Mouse (Mus musculus): ENCODE results near the gene Chsy1. TPM values are rescaled to one million over a fixed set of nuclear protein-coding genes. Genes with fewer than 3 reads are reported as not detected.

Gene Chsy1
- total RNA-seq, 2 experiments from 2014 or later = 19.7 to 20.1 TPM

DNA sequence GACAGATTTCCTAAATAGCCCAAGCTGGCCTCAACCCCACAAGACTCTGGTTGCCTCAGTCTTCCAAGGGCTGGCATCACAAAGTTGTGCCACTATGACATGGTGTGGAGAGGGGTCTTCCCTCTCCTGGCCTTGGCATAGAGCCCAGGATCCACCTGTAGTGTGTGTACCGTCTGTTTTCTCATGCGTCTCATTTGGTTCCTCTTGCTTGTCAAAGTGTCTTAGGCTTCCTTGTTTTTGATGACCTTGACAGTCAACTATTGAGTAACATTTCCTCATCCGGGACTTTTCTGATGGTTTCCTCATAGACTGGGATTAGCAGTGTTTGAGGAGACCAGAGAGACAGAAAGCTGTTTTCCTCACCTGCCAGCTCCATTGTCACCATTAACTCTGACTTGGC lies 30.8 kb downstream of the Chsy1 start:
- DNase-seq = no peak

DNA sequence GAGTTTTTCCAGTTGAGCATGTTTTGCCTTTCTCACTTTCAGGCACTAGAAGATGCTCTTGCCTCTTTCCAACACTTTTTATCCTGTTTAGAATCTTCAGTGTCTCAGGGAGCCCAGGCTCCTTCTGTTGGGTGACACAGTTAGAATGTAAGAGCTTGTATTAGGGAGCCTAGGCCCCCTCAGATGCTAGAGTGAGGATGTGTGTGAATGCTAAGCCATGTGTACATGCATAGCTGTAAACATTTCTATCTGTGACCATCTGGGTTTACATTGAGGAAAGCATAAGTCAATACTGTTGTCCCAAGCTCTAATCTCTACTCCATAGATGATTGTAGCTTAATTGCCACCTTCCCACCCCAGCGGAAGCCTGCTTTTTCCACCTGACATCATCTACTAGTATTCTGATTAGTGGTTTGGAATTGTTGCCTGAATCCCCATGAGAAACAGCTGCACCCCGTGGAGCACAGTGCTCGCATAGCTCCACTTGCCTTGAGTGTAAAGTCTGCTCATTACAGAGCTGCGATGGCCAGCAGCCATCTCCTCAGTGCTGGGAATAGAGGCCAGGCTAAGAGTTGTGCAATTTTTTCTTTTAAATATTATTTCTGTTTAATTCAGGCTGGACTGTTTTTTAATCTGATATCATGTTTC lies 31.7 kb downstream of the Chsy1 start:
- DNase-seq = no peak

DNA sequence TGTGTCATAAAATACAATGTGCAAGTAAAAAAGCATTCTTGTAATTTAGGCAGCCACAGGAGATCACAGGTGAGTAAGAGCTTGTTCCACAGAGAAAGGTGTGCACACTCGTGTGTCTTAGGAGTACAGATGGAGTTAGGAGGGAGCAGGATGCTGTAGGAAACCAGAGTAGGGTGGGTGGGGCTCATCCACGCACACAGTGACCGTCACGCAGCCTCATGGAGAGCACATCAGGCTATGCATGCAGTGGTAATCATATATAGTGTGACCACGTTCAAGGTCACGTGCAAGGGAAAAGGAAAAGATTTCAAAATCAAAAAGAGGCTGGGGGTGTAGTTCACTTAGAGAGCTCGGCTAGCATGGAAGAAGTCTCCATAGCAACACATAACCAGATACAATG lies 33.2 kb downstream of the Chsy1 start:
- DNase-seq = no peak

GRCm38 (mm10) chr7:66144543-66144942 lies 35.2 kb downstream of the Chsy1 start:
- DNase-seq = no peak

- DNase-seq = no peak
Observed at GRCm38 (mm10) chr7:66147156-66147555, 37.8 kb downstream of the Chsy1 start.

DNA sequence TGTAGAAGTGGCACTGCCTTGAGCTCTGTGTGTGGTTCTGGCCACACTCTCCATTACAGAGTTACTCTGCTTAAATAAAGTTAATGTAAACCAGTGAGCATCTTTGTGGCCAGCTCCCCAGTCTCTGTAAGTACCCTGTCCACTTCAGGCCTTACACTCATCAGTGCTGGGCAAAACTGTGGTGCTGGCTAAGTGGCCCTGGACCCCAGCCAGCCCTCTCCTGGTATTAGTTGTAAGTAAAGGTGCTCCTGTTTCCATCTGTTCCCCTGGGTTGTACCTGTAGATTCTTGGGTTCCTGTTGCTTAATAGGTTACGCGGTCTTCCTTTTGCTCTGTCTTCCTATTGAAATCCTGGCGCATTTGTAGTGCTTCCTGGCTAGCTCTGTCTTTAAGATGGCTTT lies 38.5 kb downstream of the Chsy1 start:
- no peak for DNase-seq

DNA sequence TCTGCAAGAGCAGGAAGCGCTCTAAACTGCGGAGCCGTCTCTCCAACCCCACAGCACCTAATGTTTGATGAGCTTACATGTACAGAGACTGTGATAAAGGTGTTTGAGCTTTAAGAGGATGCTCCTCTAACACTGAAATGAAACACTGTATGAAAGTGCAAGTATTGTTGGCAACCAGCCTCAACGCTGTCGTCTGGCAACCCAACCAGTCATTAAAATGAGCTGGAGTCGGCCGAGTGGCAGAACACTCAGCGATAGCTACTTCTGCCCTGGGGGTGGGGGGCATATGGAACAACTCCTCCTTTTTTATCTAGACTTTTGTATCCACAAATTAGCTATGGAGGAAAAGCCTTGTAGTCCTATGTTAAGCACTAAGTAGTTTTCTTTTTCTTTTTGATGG lies 40.2 kb downstream of the Chsy1 start:
- DNase-seq = no peak

- no peak for DNase-seq
Observed at GRCm38 (mm10) chr7:66150411-66150810, 41.1 kb downstream of the Chsy1 start.

- no peak for DNase-seq
Observed at GRCm38 (mm10) chr7:66157413-66157812, 48.1 kb downstream of the Chsy1 start.

DNA sequence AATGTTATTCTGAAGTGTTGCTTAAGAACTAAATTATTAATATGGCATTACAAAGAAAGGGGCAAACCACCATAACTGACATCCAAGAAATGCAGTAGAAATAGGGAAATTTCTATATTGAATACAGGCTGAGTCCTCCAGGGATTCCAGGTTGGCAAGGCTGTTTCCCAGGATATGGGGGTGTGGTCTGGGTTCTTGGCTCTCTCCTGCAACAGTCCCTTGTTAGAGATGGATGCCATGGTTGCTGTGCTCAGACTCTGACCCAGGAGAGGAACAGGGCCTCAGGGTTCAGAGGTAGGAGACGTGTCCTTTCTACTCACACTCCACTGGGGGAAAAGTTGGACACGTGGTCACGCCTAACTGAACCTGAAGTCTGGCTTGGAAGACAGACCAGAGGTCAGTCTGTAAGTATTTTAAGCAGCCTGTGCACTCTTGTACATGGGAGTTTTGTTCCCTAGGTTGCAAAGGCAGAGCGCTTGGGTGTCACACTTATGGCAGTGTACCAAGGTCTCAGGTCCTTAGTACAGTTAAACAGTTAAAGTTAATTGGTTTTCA lies 48.6 kb downstream of the Chsy1 start:
- peak; percentile 46 for DNase-seq

DNA sequence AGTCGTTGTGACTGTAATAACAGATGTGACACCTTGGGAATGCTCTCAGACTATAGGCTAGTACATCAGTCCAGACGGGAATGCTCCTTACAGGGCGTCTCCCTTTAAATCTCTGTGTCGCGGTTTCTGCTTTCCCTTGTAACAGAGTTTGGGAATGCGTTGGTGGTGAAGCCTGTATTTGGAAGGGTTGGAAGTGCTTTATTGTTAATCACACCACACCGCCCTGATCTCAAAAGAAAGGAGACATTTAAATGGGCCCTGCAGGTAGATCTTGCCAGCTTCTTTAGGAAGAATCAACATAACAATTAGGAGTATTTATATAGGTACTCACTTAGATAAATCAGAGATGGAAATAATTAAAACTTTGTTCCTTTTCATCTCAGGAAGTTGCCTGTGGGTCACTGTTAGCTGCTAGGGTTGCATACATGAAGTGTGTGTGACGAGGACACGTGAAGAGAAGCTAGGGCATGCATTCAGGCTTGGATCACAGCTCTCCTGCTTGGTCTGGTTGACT lies 49.4 kb downstream of the Chsy1 start:
- DNase-seq = no peak

- no peak for DNase-seq
Observed at GRCm38 (mm10) chr7:66159961-66160360, 50.6 kb downstream of the Chsy1 start.

DNA sequence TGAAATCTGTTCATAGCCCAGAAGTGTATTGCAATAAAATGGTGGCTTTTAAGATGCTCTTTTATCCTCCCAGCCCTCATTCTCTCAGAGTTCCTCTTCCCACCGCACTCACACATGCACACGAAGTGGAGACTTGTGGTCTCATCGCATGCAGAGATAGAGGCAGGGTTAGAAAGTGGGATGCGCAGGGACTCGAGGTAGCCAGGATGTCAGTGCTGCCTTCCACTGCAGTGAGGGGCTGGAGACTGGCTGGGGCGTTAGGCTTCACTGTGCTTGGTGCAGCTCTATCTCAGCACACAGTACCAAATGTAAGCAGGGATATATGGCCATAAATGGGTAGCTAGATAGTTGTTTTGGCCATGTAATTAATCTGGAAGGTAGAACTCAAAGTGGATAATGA lies 52.5 kb downstream of the Chsy1 start:
- DNase-seq = no peak

GRCm38 (mm10) chr7:66162489-66162888 lies 53.2 kb downstream of the Chsy1 start:
- DNase-seq = no peak

- no peak for DNase-seq
Observed at GRCm38 (mm10) chr7:66162981-66163380, 53.7 kb downstream of the Chsy1 start.

- no peak for DNase-seq
Observed at GRCm38 (mm10) chr7:66164427-66165031, 55.2 kb downstream of the Chsy1 start.

DNA sequence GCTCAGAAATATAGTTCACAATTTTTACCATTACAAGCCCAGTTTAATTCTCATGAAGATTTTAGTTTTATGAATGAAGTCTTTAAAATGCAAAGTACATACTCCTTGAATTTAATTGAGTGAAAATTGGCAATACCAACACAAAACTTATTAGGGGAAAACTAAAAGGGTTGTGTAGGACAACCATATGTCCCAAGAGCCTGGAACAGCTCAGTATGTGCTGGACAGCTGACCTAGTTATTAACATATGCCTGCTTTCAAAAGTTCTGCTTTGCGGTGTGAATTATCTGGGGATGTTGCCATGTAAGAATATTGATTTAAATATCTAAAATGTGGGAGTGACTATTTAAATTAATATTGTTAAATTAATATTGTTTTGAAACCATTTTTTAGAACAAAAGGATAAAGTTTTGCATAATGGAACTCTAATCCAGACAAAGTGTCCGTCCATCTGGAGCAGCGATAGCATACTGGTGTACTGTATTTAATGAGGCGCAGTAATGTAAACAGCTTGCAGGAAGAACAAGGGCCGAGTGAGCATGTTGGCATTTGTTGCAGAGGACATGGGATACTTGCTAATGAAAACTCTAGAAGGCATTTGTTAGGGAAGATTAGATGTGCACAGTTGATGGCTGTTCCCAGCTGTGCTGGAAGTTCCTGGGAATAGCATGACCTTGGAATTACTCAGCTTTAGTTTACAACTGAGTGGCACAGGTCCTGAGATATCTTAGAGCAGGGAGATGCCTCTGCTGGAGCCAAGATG lies 55.9 kb downstream of the Chsy1 start:
- DNase-seq = no peak

- no peak for DNase-seq
Observed at GRCm38 (mm10) chr7:66168877-66169276, 59.6 kb downstream of the Chsy1 start.

GRCm38 (mm10) chr7:66169476-66169875 lies 60.2 kb downstream of the Chsy1 start:
- no peak for DNase-seq

DNA sequence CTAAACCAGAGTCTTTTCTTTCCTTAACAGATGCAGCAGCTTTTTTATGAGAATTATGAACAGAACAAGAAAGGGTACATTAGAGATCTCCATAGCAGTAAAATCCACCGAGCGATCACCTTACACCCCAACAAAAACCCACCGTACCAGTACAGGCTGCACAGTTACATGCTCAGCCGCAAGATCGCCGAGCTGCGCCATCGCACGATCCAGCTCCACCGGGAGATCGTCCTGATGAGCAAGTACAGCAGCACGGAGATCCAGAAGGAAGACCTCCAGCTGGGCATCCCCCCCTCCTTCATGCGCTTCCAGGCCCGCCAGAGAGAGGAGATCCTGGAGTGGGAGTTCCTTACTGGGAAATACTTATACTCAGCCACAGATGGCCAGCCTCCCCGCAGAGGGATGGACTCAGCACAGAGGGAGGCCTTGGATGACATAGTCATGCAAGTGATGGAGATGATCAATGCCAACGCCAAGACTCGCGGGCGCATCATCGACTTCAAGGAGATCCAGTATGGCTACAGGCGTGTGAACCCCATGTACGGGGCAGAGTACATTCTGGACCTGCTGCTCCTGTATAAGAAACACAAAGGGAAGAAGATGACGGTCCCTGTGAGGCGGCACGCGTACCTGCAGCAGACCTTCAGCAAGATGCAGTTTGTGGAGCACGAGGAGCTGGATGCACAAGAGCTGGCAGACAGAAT lies 61.6 kb downstream of the Chsy1 start:
- DNase-seq = no peak

GRCm38 (mm10) chr7:66175738-66176137 lies 66.4 kb downstream of the Chsy1 start:
- DNase-seq = no peak

DNA sequence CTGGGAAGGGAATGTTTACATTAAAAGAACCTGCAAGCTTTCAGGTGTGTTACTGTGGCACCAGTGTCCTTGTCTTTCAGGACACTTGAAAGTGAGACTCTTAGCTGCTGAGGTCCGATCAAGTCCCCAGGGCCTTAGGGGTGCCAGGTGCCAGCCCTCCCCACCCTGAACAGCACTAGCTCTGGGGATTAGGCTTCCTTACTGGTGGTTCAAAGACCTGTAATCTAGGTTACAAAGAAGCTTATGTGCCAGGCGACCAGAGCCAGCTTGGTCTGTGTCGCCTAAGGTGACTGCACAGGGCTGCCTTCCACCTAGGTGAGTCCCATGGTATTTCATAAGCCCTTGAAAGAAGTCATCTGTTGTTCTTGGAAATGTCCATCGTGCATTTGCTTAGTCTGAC lies 66.9 kb downstream of the Chsy1 start:
- no peak for DNase-seq
